Mouse (Mus musculus): Measurements from ENCODE around the gene Phf1. TPM values are rescaled to one million over a fixed set of nuclear protein-coding genes. Genes with fewer than 3 reads are reported as not detected.
"Not testable (repeated sequence)": the region's sequence is repeated elsewhere in the genome, so short reads cannot be mapped to it uniquely, and the experiment has no call there.

Phf1 gene
- polyA plus RNA-seq, 1 experiment: 41.2 TPM

DNA sequence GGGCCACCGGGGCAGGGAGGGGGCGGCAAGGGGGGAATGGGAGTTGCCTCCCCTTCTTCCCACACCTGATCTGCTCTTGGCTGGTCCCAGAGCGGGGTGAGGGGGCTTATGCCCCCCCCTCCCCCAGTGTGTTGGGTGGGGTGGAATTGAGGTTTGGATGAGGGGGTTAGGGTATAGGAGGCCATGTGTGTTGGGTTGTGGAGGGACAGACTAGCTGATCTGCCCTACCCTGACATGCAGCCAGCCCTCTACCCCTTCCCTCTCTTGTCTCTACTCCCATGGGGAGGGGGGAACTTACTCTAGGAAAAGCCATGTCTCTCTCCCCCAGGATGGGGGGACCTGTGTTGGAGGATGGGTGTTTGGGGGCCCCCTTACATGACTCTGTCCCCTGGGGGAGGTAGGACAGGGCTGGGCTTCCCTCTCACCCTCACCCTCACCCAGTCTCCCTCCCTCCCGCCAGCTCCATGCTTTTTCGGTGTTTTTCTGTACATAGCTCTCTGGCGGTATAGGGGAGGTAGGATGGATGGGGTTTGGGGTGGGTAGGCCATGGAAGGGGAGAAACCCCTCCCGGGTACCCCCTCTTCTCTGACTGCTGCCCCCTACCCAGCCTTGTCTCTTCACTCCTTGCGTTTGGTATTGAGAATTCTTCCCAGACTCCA lies 38.5 kb downstream of the Phf1 start:
- H3K4me3 ChIP-seq (ENCODE audit: insufficient read depth, low read depth, low read length): no peak overlapping the region
- H3K27ac ChIP-seq (ENCODE audit: insufficient read depth, low read depth, low read length): no peak overlapping the region
- 59% methylated on average over 8 of the region's 8 CpGs for WGBS
- no peaks in the 10 kb centered on the region for H3K27me3 ChIP-seq (replicated peaks; ENCODE audit: control insufficient read depth, insufficient read depth, low read length)
- no peaks in the 10 kb centered on the region for H3K36me3 ChIP-seq (ENCODE audit: control insufficient read depth, insufficient read depth, low read length)
- no peak for TF ChIP-seq CTCF (conservative IDR thresholded peaks at IDR 0.05; ENCODE audit: insufficient read depth, insufficient read length, low read depth, low read length)
- no peak for TF ChIP-seq POLR2A (IDR thresholded peaks at IDR 0.05; ENCODE audit: low read depth, low read length)
- peaks cover 6% of the 10 kb centered on the region; the same call in 1 of the 2 replicates for H3K4me1 ChIP-seq (ENCODE audit: control insufficient read depth, insufficient read depth, low read length)
- DNase-seq: no peak

DNA sequence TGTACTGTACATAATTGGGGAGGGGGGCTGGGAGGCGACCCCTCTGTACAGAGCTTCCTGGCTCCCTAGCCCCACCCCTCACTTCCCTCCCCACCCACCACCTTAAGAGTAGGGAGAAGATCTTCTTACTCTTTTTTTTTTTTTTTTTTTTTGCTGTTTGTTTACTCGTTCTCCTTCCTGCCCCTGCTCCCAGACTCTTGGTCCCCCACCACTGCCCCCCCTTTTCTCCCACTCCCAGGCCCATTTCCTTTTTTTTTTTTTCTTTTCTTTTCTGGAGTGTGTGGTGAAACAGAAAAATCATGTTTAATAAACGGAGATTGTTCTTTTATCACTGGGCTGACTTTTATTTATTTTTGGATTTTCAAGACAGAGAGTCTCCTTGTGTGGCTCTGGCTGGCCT lies 39.3 kb downstream of the Phf1 start:
- Histone ChIP-seq H3K27ac (ENCODE audit: insufficient read depth, low read depth, low read length) (no peak overlapping the region), H3K4me3 (ENCODE audit: insufficient read depth, low read depth, low read length) (peak overlapping the region; percentile 90), H3K36me3 (ENCODE audit: control insufficient read depth, insufficient read depth, low read length) (no peaks in the 10 kb centered on the region), H3K27me3 (replicated peaks; ENCODE audit: control insufficient read depth, insufficient read depth, low read length) (no peaks in the 10 kb centered on the region), H3K4me1 (ENCODE audit: control insufficient read depth, insufficient read depth, low read length) (peaks cover 6% of the 10 kb centered on the region; the same call in 1 of the 2 replicates)
- no peak for DNase-seq
- TF ChIP-seq POLR2A (IDR thresholded peaks at IDR 0.05; ENCODE audit: low read depth, low read length): no peak
- no peak for TF ChIP-seq CTCF (conservative IDR thresholded peaks at IDR 0.05; ENCODE audit: insufficient read depth, insufficient read length, low read depth, low read length)
- WGBS: 1% methylated on average over 3 of the region's 3 CpGs

DNA sequence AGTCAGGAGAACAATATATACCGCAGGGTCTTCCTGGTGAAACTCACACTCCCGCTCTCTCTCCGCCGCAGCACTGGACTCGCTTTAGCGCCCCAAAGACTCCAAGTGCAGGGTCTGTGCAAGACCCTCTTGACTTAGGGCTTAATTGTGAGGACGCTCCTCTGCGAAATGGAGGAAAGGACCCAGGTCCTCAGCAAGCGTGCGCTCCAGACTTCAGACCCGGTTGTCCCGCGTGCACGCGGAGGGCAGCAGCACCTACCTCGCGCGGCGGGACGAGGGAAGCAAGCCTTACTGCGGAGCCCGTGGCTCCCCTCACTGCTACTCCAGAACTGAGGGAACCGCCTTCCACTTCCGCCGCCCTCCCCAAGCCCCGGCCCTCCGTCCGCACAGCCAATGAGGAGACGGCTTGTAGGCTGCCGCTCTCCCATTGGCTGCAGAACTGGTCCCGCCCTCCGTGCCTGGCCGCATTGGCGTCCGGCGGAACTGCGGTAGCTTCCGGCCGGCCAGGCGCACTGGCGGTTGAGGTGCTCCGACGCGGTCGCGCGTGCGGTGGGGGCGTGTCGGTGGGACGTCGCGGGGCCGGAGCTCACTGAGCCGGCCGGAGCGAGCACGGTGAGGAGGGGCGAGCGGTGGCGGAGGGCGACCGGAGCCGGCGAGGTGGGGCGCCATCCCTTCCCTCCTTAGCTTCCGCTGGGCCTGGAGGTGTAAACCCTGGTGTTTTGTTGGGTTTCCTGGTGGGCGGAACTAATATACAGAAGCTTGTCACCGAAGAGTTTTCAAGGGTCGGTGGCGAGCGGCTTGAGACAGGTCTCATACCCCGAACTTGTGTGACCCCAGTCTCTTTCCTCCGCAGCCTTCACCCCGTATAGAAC lies 40.1 kb downstream of the Phf1 start, which contains the start of gene Zbtb9:
Zbtb9 (plus strand) TSS at position 465 of the 872 bp plus-strand sequence.
- peak within 1 kb of the TSS; percentile 90 for H3K4me3 ChIP-seq (ENCODE audit: insufficient read depth, low read depth, low read length)
- peak within 1 kb of the TSS; percentile 65 for H3K27ac ChIP-seq (ENCODE audit: insufficient read depth, low read depth, low read length)
- under 1% methylated on average over 75 of the region's 75 CpGs for WGBS
- no peaks in the 10 kb centered on the region for H3K27me3 ChIP-seq (replicated peaks; ENCODE audit: control insufficient read depth, insufficient read depth, low read length)
- peaks cover 6% of the 10 kb centered on the region; the same call in 1 of the 2 replicates for H3K4me1 ChIP-seq (ENCODE audit: control insufficient read depth, insufficient read depth, low read length)
- DNase-seq: peak; percentile 98
- TF ChIP-seq CTCF (conservative IDR thresholded peaks at IDR 0.05; ENCODE audit: insufficient read depth, insufficient read length, low read depth, low read length): no peak
- TF ChIP-seq POLR2A (IDR thresholded peaks at IDR 0.05; ENCODE audit: low read depth, low read length): peak; percentile 87
- H3K36me3 ChIP-seq (ENCODE audit: control insufficient read depth, insufficient read depth, low read length): no peaks in the 10 kb centered on the region

DNA sequence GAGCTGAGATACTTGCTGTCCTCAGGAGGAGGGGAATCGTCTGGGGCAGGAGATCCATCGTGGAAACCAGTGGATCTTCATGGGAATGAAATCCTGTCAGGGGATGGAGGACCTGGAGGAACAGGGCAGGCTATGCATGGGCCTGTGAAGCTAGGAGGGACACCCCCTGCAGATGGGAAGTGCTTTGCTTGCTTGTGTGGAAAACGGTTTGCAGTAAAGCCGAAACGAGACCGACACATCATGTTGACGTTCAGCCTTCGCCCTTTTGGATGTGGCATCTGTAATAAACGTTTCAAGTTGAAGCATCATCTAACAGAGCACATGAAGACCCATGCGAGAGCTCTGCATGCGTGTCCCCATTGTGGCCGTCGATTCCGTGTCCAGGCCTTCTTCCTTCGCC lies 41.7 kb downstream of the Phf1 start:
- no peak for DNase-seq
- Histone ChIP-seq H3K27me3 (replicated peaks; ENCODE audit: control insufficient read depth, insufficient read depth, low read length) (no peaks in the 10 kb centered on the region), H3K27ac (ENCODE audit: insufficient read depth, low read depth, low read length) (no peak overlapping the region), H3K36me3 (ENCODE audit: control insufficient read depth, insufficient read depth, low read length) (no peaks in the 10 kb centered on the region; the same call in 1 of the 2 replicates), H3K4me1 (ENCODE audit: control insufficient read depth, insufficient read depth, low read length) (peaks cover 6% of the 10 kb centered on the region; the same call in 1 of the 2 replicates), H3K4me3 (ENCODE audit: insufficient read depth, low read depth, low read length) (no peak overlapping the region)
- WGBS: 89% methylated on average over 15 of the region's 15 CpGs
- no peak for TF ChIP-seq POLR2A (IDR thresholded peaks at IDR 0.05; ENCODE audit: low read depth, low read length)
- TF ChIP-seq CTCF (conservative IDR thresholded peaks at IDR 0.05; ENCODE audit: insufficient read depth, insufficient read length, low read depth, low read length): no peak

DNA sequence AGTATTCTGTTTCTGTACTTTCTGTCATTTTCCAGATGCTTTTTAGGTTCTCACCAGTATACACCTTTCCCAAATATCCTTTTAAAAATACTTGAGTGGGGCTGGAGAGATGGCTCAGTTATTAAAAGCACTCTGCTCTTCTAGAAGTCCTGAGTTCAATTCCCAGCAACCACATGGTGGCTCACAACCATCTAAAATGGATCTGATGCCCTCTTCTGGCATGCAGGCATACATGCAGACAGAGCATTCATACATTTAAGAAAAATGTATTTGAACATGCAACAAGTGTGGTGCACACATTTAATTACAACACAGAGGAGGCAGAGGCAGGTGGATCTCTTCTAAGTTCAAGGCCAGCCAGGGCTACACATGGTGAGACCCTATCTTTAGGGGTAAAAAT lies 42.6 kb downstream of the Phf1 start:
- DNase-seq: no peak
- no peak for TF ChIP-seq POLR2A (IDR thresholded peaks at IDR 0.05; ENCODE audit: low read depth, low read length)
- TF ChIP-seq CTCF (conservative IDR thresholded peaks at IDR 0.05; ENCODE audit: insufficient read depth, insufficient read length, low read depth, low read length): 0 out of 2 replicates have a peak, but pooled peaks have one; percentile 4
- Histone ChIP-seq H3K27ac (ENCODE audit: insufficient read depth, low read depth, low read length) (no peak overlapping the region), H3K4me3 (ENCODE audit: insufficient read depth, low read depth, low read length) (no peak overlapping the region), H3K27me3 (replicated peaks; ENCODE audit: control insufficient read depth, insufficient read depth, low read length) (no peaks in the 10 kb centered on the region), H3K4me1 (ENCODE audit: control insufficient read depth, insufficient read depth, low read length) (peaks cover 6% of the 10 kb centered on the region; the same call in 1 of the 2 replicates), H3K36me3 (ENCODE audit: control insufficient read depth, insufficient read depth, low read length) (no peaks in the 10 kb centered on the region; the same call in 1 of the 2 replicates)

DNA sequence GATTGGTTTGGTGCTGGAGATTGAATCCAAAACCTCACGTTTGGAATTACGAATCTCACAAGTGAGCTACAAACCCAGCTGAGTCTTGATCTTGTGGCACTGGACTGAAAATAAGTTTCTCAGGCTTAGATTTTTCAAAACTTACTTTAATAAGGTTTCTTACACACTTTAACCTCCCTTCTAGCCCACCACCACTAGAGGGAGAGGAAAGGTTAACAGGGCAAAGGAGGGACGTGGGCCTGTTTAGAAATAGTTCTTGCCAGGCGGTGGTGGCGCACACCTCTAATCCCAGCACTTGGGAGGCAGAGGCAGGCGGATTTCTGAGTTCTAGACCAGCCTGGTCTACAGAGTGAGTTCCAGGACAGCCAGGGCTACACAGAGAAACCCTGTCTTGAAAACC lies 44.5 kb downstream of the Phf1 start:
- H3K36me3 ChIP-seq (ENCODE audit: control insufficient read depth, insufficient read depth, low read length): not testable (repeated sequence)
- 91% methylated on average over 6 of the region's 6 CpGs for WGBS

DNA sequence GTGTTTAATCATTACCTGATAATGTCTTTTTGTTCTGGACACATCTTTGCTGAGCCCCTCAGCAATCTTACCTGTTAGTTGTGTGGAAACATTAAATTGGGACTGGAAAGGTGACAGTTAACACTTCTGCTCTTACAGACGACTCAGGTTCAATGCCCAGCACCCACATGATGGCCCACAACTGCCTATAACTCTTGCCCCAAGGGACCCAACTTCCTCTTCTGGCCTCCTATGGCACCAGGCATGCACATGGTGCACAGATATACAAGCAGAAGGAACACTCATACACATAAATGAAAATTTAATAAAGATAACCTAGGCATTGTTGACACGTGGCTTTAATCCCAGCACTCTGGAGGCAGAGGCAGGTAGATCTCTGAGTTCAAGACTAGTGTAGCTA lies 46.6 kb downstream of the Phf1 start:
- DNase-seq: no peak
- Histone ChIP-seq H3K4me1 (ENCODE audit: control insufficient read depth, insufficient read depth, low read length) (no peaks in the 10 kb centered on the region), H3K27ac (ENCODE audit: insufficient read depth, low read depth, low read length) (no peak overlapping the region), H3K27me3 (replicated peaks; ENCODE audit: control insufficient read depth, insufficient read depth, low read length) (no peaks in the 10 kb centered on the region), H3K36me3 (ENCODE audit: control insufficient read depth, insufficient read depth, low read length) (no peaks in the 10 kb centered on the region; the same call in 1 of the 2 replicates), H3K4me3 (ENCODE audit: insufficient read depth, low read depth, low read length) (no peak overlapping the region)
- WGBS: 61% methylated on average over 2 of the region's 2 CpGs
- TF ChIP-seq POLR2A (IDR thresholded peaks at IDR 0.05; ENCODE audit: low read depth, low read length): no peak
- TF ChIP-seq CTCF (conservative IDR thresholded peaks at IDR 0.05; ENCODE audit: insufficient read depth, insufficient read length, low read depth, low read length): no peak

More for the DNA sequence above, 44.5 kb downstream of the Phf1 start:
- not testable (repeated sequence) for H3K27ac ChIP-seq (ENCODE audit: insufficient read depth, low read depth, low read length); H3K4me1 ChIP-seq (ENCODE audit: control insufficient read depth, insufficient read depth, low read length); H3K27me3 ChIP-seq (replicated peaks; ENCODE audit: control insufficient read depth, insufficient read depth, low read length); H3K4me3 ChIP-seq (ENCODE audit: insufficient read depth, low read depth, low read length); DNase-seq

Data from kidney, adult 2 months (tissue).